Mouse (Mus musculus) testis, postnatal 10 days (tissue): ENCODE results near the gene Gm3045.

Source experiments
- DNase-seq: peaks from one replicate; pipeline ENCODE4 v3.0.0; 2021; ENCODE audit warnings: low spot score

The Gm3045 gene

DNA sequence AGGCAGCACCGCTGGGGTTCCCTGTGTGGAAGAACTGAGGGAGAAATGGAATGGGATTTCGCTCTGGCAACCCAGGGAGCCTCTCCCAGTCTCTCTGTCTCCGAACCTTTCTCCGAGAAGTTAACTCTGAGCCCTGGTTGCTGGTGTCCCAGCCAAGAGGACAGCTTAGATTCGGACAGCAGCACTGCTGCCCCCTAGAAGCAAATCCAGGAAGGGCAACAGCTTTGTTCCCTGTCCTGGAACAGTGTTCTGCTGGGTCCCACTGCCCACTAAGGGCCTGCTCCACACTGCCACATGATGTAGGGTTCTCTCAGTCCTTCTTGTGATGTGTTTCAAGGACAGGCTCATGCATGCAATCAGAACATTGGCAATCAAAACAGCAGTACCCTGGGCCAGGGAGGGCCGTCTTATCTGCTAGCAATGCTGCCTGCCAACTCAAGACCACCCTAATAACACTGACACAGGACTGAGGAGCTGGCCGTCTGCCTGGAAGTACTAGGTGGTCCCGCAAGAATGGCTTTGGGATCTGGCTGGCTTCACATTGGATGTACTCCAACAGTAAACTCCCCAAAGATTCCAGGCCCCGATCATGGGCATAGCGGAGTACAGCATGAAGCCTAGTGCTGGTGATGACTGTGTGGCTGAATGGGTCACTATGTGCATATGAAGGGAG, 9.4 kb downstream of the Gm3045 start:
- DNase-seq = peak; percentile 53

DNA sequence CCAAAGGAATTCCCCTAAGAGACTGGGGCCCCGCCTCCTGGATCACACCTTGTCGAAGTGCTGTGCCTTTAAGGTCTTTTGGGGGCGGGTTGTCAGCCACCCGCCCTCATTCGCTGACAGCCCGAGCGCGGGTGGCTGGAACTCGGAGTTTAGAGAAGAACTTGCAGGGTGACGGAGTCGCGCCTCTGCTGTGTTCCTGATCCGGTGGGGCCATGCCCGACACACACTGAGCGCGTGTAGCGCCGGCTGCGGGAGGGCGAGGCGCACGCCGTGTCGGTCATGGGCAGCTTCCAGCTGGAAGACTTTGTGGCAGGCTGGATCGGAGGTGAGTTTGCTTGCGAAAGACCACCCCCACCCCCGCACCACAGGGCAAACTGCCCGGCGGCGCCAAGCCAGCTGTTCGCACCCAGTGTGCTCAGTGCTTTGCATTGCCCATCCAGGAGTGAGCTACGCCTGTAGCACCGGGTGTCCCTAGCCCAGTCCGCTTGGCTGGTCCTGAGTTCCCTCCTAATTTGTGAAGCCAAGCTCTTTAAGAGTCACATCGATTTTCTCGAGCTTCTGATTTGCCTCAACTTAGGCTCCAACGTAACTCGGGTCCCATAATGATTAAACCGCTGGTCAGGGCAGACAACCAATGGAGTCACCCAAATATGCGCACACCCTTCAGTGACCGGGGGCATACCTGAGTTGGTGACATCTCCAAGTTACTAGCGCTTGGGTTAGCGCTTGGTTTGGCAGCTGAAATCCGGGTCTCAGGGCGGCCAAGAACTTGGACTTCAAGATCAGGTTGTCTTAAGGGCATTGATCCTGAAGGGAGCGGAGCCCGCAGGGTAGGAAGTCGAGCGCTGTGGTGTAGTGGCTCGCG, 12.0 kb downstream of the Gm3045 start, which contains the start of gene Slc25a48:
Gene Slc25a48 (plus strand): TSS at position 145 of the 865 bp plus-strand sequence.
- peak; percentile 66 for DNase-seq

DNA sequence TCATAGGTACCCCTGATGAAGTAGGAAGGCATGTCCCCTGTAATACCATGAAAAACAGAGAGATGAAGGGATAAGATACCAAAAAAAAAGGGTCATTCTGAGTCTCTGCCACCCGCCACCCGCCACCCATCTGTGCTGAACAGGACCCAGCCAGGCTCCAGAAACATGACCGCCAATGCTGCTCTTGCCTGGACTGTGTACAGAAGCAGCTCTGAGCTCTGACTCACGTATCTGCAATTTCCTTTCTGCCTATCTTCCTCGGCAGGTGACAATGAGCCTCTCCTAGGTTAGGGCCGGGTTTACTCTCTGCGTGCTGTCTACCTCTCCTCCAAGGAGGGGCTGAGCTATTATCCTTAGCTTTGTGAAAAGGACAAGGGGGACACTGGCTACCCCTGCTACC, 17.0 kb downstream of the Gm3045 start:
- DNase-seq = no peak

DNA sequence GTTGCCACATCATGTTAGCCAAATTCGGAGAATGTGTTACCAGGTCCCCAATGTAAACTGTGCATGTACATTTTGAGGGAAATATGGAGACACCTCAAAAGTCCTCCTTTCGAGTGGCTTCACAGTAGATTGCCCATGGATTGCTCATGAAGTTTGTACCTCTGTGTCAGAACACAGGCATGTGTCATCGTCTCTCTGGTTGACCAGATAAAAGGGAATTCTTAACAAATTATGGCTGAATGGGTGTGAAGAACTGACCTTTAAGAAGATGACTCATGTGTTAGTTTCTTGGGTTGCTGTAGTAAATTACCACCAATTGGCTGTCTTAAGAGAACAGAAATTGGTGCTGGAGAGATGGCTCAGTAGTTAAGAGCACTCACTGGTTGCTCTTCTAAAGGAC, 17.7 kb downstream of the Gm3045 start:
- no peak for DNase-seq

DNA sequence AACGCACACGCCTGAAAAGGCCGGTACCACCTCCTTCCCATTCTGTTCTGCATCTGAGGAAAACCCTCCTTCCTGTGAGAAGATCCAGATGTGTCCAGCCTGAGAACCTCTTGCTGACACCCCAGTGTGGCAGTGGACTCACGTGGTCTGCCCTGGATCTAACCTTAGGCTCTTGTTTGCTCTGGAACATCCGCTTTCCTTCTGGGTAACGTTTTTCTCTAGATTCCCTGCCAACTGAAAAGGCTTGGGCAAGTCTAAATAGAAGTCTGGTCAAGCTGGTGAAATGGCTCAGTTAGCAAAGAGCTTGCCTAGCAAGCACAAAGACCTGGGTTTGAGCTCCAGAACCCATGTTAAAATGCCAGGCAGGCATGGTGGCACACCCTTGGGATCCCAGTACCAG, 18.6 kb downstream of the Gm3045 start:
- no peak for DNase-seq

DNA sequence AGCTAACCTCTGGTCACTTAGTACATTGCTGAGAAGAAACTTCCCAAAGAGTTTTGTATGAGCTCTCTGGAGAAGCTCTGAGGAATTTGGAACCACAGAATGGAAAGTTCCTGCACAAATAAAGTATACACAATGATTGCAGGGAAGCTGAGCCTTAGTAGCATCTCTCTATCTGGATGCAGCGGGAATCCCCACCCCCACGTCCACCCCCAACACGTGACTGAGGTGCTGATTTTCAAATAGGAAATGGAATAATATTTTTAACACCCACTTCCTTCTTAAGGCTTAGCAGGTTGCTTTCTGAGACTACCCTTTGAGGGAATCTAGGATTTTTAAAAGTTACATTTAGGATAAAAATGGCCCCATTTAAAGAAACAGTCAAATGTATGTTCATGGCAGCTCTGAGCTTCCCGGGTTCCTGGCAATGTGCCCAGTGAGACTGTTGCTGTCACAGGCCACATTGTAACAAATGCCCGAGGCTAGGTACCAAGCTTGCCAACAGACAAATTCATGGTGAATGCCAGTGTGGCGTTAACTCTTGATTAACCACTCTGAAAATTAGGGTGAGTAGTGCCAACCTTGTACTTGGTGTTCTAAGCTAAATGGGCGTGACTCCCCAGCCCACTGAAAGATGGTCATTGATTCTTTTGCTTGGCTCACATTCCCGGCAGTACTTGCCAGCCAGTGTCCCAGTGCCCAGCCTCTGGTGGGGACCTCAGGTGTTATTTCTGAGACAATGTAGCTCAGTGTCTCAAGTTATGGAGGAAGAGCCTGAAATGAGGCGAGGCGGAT, 23.0 kb downstream of the Gm3045 start:
- peak; percentile 87 for DNase-seq

DNA sequence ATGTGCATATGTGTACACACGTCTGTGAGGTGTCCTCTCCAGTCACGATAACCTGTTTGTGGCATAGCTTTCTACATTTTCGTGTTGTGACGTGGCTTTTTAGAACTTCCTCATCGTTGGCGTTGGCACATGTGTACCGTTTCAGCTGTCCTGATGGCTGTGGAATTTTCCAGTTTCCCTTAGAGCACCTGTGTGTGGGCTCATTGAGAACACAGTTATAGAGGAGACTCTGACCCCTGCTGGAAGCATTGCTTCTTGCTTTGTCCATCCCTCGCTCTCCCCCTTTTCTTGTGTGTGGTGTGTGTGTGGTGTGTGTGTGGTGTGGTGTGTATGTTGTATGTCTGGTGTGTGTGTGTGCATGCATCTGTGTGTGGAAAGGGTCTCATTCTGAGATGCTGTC, 23.6 kb downstream of the Gm3045 start:
- peak; percentile 45 for DNase-seq

DNA sequence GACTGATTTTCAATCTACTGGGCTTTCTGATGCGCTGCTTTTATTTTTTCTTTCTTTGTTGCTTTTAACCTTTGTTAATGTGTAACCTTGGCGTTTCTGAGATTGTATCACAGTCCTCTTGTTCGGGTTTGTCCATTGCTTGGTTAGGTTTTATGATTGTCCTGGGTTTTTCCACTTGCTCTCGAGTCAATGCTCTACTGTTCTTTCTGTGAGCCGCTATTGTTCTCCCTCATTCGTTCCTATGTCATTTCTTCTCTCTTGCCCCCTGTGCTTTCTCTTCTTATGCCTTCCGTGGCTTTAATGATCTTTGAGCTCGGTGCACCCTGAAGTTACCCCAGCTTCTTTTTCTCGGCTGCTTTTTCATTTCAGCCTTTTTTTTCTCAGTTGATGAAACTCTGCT, 31.6 kb downstream of the Gm3045 start:
- DNase-seq = no peak

DNA sequence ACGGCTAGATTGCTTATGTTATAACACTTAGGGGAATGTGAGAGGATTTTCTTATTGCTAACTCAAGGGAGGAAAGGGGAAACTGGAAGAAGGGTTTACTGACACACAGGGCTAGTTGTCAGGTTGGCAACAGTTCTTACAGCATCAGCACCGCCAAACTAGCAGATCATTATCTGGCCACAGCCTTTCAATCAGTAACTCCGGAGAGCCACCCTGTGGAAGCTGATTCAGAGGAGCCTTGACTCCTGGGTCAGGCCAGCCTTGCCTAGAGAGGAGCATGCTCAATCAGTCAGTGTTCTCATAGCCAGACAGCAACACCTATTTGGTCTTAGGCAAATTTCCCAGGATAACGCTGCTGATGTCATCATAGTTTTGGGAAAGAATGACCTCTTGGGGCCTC, 35.1 kb downstream of the Gm3045 start:
- no peak for DNase-seq

DNA sequence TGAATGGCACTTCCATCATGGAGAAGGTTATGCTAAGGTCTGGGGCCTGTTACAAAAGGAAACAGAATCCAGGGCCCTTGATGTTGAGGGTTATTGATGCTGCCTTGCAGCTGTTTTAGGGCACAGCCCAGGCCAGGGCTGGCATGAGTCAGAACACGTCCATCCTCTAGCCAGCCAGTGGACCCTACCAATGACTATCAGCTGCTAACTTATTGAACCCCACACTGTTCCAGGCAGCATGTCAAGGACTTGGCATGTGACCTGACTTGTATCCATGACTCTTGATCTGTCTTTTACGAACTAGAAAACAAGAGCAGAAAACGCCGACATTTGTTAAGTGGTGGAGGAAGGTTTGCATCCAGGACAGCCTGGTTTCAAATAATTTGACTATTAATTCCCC, 36.4 kb downstream of the Gm3045 start:
- DNase-seq = no peak

DNA sequence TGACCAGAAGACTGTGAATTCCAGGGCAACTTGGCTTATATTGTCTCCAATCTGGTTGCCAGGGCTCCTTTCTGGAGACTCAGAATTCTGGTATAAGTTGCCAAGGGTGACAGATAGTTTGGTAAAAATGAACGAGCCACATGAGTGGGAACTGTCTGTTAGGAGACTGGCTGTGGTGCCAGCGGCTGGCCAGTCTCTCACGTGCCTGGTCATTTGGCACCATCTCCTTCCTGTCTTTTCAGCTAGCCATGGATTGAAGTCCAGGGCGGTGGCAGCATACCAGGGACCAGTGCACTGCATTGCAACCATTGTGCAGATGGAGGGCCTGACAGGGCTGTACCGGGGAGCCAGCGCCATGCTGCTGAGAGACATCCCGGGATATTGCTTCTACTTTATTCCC, 36.9 kb downstream of the Gm3045 start:
- no peak for DNase-seq

DNA sequence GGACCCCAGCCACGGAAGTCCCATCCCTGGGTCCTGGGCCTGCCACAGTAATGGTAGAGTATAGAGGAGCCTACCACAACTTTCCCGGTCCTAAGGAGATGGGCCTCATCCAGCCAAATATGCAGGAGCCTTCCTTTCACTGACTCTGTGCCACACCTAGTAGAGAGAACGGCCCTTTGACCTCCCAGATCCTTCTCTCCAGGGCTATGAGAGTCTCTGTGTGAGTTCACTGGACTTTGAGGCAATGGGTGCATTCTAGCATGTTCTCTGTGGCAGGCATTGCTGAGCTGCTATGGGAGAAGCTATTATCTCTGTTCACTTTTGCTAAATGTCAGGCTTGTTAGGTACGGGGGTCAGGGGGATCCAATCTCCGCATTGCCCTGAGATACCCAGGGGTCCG, 37.4 kb downstream of the Gm3045 start:
- no peak for DNase-seq

DNA sequence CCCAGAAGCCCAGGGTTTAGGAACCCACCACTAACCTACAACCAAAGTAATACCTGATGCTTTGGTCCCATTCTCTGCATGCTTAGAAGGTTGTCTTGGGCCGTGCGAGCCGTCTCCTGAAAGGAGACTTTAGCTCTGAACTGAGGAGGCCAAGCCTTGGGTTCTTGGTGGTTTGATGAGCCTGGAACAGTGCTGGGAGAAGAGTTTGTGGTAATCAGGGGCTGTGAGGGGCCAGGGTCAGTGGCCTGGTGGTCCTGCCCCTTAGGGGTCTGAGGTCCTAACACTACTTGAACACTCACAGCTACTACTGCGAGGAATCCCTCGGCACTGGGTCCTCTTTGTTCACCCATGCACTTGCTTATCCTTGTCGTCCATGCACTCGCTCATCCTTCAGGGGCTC, 41.4 kb downstream of the Gm3045 start:
- DNase-seq = no peak

DNA sequence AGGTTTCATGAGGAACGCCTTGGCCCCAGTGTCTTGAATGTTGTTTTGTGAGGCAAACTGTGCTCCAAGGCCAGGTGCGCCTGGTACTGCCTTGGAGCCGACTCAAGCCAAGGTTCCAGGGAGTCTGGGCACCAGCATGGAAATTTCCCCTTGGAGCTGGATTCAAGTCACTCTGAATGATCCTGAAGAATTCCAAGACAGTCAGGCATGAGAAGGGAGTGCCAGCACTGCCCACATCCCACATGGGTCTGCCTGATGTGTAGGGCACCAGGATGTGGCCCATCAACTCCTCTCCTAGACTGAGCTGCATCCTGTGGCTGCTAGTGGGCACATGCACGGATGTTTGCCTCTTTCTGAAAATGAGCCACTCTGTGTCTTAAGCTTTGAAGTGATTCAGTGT, 42.1 kb downstream of the Gm3045 start:
- DNase-seq = no peak

DNA sequence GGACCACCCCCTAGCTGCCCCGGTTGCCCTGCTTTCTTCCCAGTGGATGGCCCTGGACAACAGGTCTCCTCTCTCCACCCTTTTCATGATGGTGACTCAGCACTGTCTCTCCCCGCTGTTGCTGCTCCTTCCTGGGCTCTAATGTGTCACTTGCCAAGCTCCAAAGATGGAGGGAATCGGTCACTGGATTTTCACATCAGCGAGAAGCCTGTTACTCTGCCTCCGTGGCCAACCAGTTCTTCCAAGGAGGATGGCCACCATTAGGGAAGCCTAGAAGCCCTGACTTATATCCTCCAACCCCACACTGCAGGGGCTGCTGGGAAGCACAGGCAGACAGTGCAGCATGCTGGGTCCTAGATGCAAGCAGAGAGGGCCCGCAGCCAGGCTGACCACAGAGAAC, 44.8 kb downstream of the Gm3045 start:
- DNase-seq = no peak

DNA sequence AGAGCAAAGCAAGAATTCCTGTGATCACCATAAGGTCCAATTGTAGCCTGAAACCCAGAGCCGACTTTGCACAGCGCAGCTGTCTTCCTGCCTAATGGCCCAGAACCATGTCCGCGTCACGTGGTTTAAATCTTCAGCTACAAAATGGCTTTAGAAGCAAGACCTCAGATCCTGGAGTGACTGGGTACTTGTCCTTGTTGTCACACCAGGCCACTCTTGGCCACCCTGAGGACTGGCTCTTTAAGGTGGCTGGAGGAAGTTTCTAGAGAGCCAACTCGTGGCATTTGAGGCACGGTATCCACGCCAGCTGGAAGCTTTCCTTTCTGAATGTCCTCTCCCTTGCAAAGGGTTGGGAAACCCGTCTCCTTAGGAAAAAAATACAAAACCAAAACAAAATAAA, 45.6 kb downstream of the Gm3045 start:
- DNase-seq = peak; percentile 31

DNA sequence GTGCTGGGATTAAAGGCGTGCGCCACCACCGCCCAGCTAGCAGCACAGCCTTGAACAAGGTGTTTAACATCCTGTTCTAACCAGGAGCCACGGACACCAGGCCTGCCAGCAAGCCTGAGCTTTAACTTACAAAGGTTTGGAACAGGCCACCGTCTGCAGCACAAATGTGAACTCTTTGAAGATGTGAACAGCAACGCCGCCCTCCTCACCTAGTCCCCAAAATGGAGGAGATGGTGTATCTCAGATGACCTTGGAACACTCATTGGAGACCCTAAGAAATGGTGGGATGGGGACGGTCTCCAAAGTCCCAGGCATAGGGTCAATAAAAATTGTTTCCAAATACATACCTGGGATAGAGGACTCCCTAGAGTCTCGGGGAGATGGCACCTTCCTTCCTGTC, 46.3 kb downstream of the Gm3045 start:
- peak; percentile 29 for DNase-seq

DNA sequence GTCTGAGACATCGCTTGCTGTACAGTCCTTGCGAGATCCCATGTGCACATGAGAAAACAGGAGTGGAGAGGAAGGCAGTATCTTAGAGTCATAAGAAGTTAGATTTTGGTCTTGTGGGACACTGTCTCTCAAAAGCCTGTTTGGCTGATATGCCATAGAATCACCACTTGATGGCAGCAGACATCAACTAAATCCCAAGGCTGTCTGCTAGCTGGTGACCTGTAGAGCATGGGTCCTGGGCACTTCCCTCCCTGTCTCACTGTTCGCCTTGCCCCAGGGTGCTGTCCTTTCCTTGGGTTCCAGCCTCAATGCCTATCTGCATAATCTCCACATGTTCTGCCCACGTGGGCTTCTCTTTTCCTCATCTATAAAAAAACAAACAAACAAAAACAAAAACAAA, 49.0 kb downstream of the Gm3045 start:
- peak; percentile 52 for DNase-seq

DNA sequence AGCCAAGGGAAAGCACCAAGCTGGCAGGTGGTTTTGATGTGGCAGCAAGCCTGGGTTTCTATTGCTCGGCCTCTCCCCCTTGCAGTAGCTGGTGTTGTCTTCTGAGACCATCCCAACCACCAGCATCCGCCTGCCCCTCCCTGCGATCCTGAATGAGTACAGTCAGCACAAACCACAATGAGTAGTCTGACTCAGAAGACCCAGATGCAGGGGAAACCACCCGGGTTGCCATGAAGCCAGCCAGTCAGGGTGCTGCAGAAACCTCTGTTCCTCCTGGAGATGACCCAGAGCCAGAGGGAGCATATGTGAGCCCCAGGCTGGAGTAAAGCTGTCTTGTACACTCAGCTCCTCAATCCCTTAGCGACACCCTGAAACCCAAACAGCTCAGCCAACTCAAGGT, 50.4 kb downstream of the Gm3045 start:
- peak; percentile 36 for DNase-seq

DNA sequence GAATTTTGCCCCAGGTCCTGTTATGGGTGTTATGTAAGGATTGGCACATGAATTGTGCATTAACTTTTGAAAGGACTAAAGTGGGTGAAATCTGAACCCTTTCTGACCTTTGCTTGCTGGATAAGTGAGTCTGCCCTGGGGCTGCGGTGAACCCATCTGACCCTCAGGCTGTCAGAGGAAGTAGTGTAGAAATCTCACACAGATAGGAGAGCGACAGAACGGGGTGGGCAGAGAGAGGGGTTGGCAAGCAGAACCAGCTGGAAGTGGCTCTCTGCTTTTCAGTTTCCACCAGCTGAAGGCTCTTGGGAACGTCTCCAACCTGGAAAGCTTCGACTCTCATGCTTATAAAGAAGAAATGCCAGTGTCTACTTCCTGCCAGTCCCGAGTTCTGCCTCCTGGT, 50.9 kb downstream of the Gm3045 start:
- peak; percentile 27 for DNase-seq

DNA sequence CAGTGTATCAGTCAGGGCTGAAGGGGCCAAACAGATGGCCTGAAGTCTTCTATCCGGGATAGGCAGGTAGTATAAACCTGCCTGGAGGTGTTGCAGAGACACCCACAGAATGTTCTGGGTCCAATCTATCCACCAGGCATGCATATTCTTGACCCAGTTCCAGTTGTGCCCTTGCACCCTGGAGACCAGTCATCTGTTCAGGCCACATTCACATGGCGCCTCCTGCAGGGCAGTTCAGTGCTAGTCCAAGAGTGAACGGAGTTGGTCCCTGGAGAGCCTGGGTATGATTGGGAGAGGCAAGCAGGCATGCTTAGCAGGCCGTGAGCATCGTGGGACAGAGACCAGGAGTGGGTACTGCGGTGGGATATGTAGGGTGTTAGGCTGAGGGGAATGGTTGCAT, 51.6 kb downstream of the Gm3045 start:
- peak; percentile 44 for DNase-seq

DNA sequence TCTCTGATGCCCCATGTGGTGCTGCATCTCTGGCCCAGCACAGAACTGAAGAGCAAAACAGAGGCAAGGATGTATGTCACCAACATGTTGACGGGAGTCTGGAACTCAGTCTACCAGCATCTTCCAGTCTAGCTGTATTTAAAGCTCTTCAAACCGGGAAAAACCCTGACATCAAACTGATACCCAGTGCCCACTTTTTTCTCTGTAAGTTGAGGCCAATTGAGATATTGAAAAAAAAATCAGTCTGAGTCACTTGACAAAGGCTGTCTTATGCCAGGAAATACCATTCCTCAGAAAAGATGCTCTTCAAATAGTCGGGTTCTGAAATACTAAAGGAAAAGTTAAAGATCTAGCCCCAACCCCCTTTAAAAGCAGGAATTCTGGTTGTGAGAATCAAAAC, 55.8 kb downstream of the Gm3045 start, which contains the start of gene Il9:
Gene Il9 (minus strand): TSS at position 101 of the 400 bp plus-strand sequence.
- no peak for DNase-seq
